Mouse (Mus musculus) urinary bladder, adult 2 months (tissue): ENCODE data around the gene Cep85l. TPM values are rescaled to one million over a fixed set of nuclear protein-coding genes. Genes with fewer than 3 reads are reported as not detected.

Experiments
- DNase-seq: peaks from one replicate; pipeline ENCODE4 v3.0.0; 2022; ENCODE audit warnings: low spot score
- polyA plus RNA-seq: library from polyadenylated mRNA; depleted of rRNA; stranded (reverse); fragments of >200 nt; gene quantifications from 2 replicates; pipeline ENCODE4 v1.2.3, GENCODE M21; 2012

The Cep85l gene
- polyA plus RNA-seq, 1 experiment, result 7.4 TPM

DNA sequence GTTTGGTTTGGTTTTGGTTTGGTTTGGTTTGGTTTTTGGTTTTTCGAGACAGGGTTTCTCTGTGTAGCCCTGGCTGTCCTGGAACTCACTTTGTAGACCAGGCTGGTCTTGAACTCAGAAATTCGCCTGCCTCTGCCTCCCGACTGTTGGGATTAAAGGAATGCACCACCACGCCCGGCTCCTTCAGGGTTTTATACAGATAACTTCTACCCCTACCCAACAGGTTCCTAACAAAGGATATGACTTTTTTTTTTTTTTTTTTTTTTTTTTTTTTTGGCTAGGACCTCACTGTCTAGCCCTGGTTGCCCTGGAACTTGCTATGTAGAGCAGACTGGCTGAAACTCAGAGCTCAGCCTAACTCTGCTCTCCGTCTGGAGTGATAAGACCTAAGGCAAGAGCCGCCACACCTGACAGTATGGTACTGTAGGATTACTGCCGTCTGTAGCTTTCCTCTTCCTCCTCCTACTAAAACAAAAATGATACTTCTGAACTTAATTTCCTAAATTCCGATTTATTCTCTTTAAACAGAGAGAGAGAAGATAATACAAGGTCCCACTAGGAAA is 37.5 kb downstream of the Cep85l start:
- no peak for DNase-seq

DNA sequence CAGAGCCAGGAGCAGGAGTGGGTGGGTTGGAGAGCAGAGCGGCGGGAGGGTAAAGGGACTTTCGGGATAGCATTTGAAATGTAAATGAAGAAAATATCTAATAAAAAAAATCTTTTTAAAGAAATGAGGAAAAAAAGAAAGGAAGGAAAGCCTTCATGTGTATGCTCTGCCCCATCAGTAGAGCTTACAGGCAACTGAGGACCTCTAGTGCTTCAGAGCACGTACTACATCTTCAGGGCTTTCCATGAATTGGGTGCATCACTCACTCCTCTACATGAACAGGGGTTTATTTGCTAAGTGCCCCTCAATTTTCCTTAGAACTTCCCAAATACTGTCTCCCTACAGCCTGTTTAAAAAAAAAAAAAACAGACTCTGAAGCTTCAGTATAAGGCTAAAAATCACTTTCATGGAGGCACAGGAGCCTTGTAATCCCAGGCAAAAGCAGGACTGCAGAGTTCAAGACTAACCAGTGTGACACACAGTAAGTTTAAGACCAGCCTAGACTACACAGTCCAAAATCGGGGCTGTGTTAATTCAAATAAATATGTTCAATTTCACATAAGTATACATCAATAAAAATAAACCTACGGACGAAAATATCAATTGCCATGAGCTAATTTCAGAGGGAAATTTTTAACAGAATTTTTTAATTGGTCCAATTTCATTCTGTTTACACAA is 38.3 kb downstream of the Cep85l start:
- DNase-seq, result no peak

DNA sequence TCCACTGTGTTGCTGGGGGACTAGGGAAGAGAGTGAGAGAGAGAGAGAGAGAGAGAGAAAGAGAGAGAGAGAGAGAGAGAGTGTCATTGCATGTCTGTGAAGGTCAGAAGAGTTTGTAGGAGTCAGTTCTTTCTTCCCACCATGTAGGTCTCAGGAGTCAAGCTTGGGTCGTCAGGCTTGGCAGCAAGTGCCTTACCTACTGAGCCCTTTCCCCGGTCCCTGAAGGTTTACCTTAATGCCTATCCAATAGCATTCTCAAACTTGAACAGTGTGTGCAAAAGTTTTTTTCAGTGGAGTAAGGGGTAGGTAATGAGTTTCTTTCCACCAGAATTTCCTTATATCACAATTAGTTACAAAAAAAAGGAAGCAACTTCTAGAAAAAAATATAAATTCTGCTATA is 40.7 kb downstream of the Cep85l start:
- DNase-seq, result no peak

DNA sequence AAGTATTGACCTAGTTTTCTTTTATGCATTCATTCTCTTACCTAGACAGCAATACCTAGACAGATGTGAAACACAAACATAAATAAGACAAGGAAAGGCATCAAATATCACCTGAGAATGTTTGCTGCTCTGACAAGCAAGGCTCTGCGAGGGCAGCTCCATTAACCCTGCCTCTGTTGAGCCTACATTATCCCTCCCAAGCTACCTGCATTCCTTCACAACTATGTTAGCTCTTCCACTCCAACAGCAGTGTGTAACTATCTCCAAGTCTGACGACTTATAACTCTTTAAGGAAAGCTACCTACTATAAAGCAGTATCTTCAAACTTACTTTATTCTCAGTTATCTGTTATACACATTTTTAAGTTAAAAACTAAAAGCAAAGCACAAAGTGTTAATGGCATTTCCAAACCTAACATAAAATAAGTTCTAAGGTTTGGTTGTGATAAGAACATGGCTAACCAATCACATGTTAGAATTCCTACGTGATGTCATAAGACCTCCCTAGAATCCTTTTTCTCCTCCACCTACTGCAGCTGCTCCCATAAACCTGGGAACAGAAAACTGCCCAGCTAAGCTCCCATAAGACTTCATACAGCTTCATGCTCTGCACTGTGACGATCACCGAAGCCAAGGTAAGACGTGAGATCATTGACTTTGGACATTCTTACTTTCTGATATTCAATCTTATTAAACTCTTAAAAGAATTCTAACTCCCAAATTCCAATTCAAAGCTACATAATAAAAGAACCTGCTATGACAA is 42.4 kb downstream of the Cep85l start, which contains the start of gene Pln:
Gene Pln, plus strand, starts transcription at position 506 of the 762 bp plus-strand sequence.
- DNase-seq, result no peak

DNA sequence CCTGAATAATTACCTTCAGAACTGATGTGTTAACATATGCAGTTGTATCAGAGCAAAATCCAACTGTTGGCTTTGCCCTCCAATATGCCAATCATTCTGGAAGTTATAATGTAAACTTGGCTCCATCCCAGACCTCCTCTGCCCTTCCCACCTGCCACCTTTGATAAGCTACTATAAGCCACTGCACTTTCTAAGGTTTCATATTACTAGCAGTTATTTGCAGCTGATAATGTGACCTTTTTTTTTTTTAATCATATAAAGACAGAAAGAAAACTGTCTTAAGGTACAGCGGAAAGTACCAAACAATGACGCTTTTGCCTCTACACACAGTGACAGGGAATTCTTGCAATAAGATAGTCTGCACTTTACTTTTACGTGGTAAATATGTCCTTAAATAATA is 43.8 kb downstream of the Cep85l start:
- DNase-seq, result no peak

DNA sequence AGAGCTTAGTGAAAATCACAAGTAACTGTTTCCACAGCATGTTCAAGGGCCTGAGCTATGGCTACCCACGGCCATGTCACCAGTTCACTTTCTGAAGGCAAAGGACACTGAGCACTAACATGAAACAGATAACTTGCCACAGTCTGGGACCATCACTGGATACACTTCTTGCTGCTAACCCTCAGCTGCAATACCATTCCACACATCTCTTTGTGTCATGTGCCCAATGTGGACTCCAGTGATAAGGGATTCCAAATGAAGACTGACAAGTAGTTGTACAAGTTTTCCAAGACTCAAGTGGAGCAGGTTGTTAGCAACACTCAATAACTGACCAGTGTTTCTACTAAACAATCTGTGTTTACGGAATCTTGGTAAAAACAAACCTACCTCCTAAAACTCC is 44.5 kb downstream of the Cep85l start:
- no peak for DNase-seq

DNA sequence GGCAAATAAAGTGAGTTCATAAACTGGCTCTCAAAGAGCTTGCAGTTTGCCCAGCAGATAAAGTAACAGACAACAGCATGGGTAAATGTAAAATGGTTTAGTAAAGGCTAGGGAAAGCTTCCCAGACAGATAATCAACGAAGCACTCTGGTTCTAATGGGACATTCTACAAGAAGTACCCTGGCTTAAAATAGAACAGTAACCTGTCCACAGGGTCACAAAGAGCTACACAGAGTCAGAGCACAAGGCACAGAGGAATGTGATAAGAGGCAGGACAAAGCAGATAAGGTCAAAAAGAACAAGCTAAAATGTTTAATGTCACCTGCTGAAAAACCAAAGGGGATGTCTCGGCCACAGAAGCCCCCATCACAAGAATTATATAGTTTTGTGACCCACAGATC is 47.0 kb downstream of the Cep85l start:
- no peak for DNase-seq

DNA sequence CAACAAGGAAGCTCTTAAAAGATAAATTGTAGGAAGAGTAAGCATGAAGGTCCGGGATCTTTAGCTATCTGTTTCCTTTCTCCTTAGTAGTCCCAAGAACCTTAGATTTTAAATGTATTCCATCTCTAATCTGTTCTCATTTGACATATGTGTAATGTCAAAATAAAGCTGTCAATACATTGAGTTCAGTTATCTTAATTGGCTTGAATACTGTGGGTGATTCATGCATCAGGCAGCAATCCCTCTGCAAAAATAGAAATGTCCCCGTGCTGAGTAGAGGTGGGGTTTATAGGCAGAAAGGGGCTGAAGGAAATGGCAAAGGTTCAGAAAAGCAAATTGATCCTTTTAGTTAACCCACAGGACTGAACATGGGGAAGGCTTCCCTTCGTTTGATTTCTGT is 50.5 kb downstream of the Cep85l start:
- DNase-seq, result no peak

DNA sequence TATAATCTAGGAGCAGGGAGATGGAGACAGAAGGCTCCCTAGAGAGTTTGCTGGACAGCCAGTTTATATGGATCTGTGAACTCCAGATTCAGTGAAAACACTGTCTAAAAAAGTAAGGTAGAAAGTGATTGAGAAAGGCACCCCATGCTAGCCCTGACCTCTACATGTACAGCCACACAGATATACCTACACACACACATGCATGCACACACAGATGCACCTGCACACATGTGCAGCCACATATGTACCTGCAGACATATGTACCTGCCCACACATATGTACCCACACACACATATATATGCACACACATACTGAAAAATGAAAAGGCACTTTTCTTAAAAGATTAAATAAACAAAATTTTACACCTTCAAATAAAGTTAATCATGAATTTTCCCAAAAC is 53.4 kb downstream of the Cep85l start:
- no peak for DNase-seq

DNA sequence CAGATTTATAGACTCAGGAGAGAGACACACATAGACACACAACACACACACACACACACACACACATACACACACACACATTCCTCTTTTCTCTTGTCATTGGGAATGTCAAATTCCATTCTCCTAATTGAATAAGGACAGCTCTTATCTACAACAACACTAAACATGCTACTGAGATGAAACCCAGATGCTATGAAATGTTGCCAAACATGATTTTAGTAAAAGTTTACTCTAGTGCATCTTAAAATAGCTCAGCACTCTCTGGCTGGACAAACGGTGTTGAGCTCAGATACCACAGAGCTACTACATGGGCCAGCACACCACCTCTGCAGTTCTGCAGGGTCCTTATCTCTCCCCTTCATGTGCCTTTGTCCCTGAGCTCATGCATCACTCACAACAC is 55.1 kb downstream of the Cep85l start:
- DNase-seq, result no peak

DNA sequence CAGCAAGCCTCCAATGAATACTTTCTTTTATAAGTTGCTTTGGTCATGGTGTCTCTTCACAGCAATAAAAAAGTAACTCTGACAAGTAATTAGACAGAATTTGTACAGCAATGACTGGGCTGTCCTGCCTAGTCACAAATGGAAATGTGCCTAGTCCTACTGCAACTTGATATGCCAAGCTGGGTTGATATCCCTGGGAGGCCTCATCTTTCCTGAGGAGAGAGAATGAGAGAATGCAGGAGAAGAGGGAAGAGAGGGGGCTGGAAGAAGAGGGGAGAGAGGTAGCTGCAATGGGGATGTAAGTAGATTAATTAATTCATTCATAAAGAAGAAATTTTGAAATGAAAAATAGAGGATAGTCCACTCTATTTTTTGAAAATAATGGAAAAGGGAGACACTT is 56.4 kb downstream of the Cep85l start:
- DNase-seq, result no peak

DNA sequence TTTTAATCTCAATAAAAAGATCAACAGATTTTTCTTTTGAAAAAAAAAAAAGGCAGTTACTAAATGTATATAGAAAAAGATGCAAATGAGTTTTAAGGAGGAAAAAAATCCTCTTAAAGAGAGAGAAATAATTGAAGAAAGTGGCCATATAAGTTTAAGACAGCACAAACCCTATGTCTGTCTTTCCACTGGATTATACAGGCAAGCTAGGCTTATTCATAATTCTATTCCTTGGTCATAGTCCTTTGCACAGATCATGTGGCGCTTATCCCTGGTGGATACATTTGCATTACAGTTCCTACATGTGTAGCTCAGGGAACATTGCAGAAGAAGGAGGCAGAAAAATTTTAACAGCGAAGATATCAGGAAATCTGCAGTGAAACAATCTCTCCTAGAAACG is 73.1 kb downstream of the Cep85l start:
- no peak for DNase-seq

DNA sequence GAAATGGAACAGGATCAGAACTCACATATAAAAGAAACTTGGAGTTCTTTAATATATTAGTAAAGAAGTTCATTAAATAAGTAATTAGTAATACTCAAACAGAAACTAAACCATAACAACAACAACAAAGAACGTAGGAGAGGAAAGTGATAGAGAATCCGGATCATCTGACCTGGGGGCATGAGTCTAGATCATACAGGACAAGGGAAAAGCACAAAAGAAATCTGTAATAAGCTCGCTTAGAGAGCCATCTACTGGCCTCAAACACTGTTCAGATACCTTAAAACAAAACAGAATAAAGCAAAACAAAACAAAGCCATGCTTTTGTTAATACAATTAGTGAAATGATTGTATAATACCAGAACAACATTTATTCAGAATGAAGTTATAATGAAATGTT is 73.9 kb downstream of the Cep85l start:
- DNase-seq, result no peak

DNA sequence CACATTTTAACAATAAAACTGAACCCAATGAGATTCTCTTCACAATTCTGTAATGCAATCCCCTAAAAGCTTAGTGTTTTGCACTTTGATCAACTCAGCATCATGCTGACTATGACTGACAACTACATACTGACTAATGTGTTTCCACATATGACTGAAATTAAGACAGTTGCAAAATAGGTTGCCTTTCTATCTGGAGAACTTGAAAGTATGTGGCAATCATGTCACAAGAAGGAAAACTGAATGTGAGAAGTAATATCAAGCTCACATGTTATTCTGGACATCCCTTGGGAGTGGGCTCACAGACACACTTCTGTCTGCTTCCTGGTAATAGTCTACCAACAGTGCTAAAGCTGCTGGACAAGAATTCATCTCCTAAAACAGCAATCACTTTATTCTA is 94.6 kb downstream of the Cep85l start:
- DNase-seq, result no peak

DNA sequence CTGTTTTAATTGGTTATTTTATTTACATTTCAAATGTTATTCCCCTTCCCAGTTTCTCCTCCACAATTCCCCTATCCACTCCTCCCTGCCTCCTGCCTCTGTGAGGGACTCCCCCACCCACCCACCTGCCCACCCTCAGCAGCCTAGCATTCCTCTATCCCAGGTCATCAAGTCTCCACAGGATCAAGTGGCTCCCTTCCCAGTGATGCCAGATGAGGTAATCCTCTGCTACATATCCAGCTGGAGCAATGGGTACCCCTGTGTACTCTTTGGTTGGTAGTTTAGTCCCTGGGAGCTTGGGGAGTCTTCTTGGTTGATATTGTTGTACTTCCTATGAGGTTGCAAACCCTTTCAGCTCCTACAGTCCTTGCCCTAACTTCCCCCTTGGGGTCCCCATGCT is 107.5 kb downstream of the Cep85l start:
- DNase-seq, result no peak

DNA sequence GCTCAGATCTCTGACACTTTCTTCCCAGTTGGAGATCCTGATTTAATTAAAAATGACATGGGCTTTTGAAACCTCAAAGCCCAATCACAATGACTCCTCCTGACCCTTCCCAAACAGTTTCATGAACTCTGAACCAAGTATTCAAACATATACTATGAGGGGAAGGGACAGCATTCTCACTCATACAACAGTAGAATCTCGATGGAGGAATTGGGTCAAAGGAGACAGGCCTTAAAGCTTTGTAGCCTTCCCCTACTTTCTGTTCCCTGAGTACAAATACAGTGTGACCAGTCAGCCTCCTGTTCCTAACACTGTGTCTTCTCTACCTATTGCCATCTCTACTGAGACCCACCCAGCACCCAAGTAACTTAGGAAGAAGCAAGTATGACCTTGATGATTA is 117.7 kb downstream of the Cep85l start:
- no peak for DNase-seq

DNA sequence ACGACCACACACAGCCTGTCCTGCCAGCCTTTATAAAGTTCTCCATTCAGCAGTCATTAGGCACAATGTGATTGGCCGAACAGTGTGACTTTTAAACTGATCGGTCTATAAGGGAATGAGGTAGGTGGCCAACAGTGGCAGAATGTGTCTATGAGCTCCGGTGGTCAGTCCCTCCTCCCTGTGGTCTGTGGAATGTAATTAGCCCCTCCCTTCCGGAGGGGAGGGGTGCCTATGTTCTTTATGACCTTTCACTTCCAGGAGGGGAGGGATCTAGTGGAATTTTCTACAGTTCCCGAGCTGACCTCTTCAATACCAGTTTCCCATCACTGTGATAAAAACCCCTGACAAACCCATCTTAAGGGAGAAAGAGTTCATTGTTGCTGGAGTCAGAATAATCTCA is 144.4 kb downstream of the Cep85l start:
- DNase-seq, result no peak

DNA sequence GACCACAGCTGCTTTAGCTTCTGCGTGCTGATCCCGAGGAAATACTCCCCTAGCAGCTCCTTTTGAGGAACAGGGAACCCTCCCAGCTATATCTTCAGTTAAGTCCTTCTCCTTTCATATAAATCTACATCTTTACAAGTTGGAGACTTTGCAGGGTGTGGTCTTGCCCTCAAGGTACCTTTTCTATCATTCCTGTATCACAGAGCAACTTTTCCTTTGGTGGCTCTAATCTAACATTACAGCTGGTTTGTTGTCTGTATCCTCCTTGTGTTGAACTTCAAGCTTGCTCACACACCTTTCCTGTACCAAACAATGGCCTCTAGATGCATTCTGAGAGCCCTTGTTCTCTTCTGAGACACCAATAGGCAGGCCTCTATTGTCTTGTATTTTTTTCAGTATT is 145.1 kb downstream of the Cep85l start:
- no peak for DNase-seq

DNA sequence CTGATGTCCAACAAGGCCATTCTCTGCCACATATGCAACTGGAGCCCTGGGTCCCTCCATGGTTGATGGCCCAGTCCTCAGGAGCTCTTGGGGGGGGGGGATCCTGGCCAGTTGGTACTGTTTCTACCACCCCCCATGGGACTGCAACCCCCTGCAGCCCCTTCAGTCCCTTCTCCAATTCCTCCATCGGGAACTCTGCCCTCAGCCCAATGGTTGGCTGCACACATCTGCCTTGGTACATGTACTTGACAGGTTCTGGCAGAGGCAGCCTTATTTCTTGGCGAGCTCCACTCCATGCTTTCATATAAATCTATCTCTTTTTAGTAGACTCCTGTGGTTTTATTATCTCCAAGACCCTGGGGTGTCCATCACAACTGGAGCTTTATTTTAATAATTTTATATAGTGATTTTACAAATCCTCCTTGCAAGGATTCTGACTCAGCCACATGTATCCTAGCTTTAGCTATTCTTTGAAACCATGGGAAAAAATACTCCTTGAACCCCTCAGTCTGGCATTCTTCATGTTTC is 145.6 kb downstream of the Cep85l start:
- no peak for DNase-seq

DNA sequence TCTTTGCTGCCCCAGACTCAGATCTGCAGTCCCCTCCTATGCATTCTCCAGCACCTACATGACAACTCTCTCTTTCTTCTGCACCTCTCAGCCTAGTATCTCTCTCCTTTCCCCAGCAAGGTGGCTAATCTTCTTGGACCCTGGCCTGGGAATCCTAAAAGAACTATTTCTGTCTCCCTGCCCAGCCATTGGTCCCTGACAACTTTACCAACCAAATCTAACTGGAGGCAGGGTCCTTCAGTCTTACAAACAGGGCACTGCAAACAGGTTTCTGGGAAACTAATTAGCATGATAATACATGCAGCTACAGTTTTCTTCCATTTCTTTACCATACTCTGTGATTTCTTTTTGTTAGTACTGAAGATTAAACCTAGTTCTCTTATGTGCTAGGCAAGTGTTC is 148.9 kb downstream of the Cep85l start:
- DNase-seq, result no peak

DNA sequence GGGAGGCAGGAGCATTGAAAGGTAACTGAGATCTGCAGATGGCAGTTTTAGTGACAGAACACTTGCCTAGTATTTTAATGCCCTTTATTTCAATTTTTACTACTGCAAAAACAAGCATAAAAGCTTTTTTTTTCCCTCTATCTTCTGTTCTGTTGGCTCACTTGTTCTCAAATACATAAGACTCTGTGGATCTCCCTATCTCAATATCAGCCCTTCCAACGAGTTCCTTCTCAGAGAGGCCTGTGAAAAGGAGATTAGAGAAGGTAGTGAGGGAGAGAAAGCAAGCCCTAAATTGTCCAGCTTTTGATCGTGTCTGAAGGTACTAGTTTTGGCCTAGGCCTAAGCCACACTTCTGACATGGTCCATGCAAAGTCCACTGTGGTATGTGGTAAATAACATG is 150.6 kb downstream of the Cep85l start:
- DNase-seq, result no peak
